Mouse (Mus musculus) testis, adult 2 months (tissue): ENCODE measurements around the gene Insrr. TPM values are rescaled to one million over a fixed set of nuclear protein-coding genes. Genes with fewer than 3 reads are reported as not detected.
A peak's percentile ranks its signal among the peaks of the same experiment; 100 is the strongest.

Experiments
- H3K27ac ChIP-seq: fragments of 200-500 bp; 2 replicates; pipeline ENCODE4 v1.5.1; 2012; ENCODE audit warnings: low read depth, low read length; ENCODE audit not compliant: control insufficient read depth, insufficient read depth
- H3K27me3 ChIP-seq: fragments of 200-500 bp; 2 replicates; pipeline ENCODE4 v1.6.1; 2012; ENCODE audit warnings: mild to moderate bottlenecking, low read length, moderate library complexity; ENCODE audit not compliant: control insufficient read depth, insufficient read depth
- H3K36me3 ChIP-seq: fragments of 200-500 bp; 2 replicates; pipeline ENCODE4 v1.6.1; 2012; ENCODE audit warnings: mild to moderate bottlenecking, low read length; ENCODE audit not compliant: control insufficient read depth, insufficient read depth
- H3K4me1 ChIP-seq: fragments of 200-500 bp; 2 replicates; pipeline ENCODE4 v1.6.1; 2012; ENCODE audit warnings: low read length; ENCODE audit not compliant: control insufficient read depth, insufficient read depth
- H3K4me3 ChIP-seq: fragments of 200-500 bp; 2 replicates; pipeline ENCODE4 v1.5.1; 2012; ENCODE audit warnings: low read depth, mild to moderate bottlenecking, low read length, moderate library complexity, mixed read lengths; ENCODE audit not compliant: control insufficient read depth
- CTCF ChIP-seq: fragments of 200-500 bp; IDR thresholded peaks from 2 replicates; pipeline ENCODE4 v1.5.1; 2012; ENCODE audit warnings: low read depth, mild to moderate bottlenecking, inconsistent platforms, low read length, moderate library complexity; ENCODE audit not compliant: control insufficient read depth, insufficient read depth, insufficient replicate concordance
- POLR2A ChIP-seq: fragments of 200-500 bp; IDR thresholded peaks from 2 replicates; pipeline ENCODE4 v1.6.1; 2012; ENCODE audit warnings: low read depth, mild to moderate bottlenecking, inconsistent platforms, low read length, moderate library complexity; ENCODE audit not compliant: control insufficient read depth
- polyA plus RNA-seq: library from polyadenylated mRNA; depleted of rRNA; stranded (reverse); fragments of >200 nt; gene quantifications from 2 replicates; pipeline ENCODE4 v1.2.3, GENCODE M21; 2012

Insrr gene
- polyA plus RNA-seq, 1 experiment, result 0.06 TPM

DNA sequence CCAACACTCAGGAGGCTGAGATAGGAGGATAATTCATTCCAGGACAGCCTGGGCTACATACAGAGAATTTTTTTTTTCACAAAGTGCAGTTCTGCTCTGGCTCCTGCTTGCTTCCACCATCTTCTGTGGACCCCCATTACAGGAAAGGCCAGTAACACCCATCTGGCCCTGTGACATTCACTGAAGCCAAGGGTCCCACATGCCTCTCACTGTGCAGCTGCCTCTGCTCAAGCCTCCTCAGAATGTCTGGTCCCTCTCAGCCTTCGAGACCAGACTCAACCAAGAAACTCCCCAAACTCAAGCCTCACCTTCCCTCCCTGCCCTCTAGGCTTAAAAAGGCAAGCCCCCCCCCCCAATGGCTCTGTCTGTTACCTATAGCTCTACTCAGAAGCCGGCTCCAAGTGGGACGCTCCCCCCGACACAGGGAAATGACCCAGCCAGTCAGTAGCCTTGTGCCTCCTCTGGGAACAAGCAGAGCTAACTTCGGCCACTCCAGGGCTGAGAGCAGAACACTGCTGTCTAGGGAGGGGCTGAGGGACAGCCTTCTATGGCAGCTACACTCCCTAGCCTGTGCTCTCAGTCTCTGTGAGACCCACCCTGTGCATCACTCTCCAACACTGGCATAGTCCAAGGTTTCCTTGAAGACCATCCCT is 31.0 kb upstream of the Insrr start:
- H3K4me3 ChIP-seq, result no peak overlapping the region
- no peaks in the 10 kb centered on the region for H3K27me3 ChIP-seq
- peaks cover 4% of the 10 kb centered on the region for H3K4me1 ChIP-seq
- no peak overlapping the region for H3K27ac ChIP-seq
- no peaks in the 10 kb centered on the region for H3K36me3 ChIP-seq
- TF ChIP-seq CTCF (no peak), POLR2A (no peak)

- no peaks in the 10 kb centered on the region for H3K27me3 ChIP-seq
- peaks cover 4% of the 10 kb centered on the region for H3K4me1 ChIP-seq
- no peak for TF ChIP-seq CTCF
- TF ChIP-seq POLR2A, result no peak
- no peaks in the 10 kb centered on the region for H3K36me3 ChIP-seq
- no peak overlapping the region for H3K4me3 ChIP-seq
- H3K27ac ChIP-seq, result no peak overlapping the region
Observed at GRCm38 (mm10) chr3:87766284-87766667, 30.5 kb upstream of the Insrr start.

- H3K27me3 ChIP-seq, result no peaks in the 10 kb centered on the region
- H3K4me3 ChIP-seq, result no peak overlapping the region
- TF ChIP-seq POLR2A, result no peak
- TF ChIP-seq CTCF, result no peak
- H3K27ac ChIP-seq, result peak overlapping the region; percentile 22; the same call in 1 of the 2 replicates
- H3K4me1 ChIP-seq, result peaks cover 4% of the 10 kb centered on the region
- no peaks in the 10 kb centered on the region for H3K36me3 ChIP-seq
Observed at GRCm38 (mm10) chr3:87767764-87768163, 29.0 kb upstream of the Insrr start.

DNA sequence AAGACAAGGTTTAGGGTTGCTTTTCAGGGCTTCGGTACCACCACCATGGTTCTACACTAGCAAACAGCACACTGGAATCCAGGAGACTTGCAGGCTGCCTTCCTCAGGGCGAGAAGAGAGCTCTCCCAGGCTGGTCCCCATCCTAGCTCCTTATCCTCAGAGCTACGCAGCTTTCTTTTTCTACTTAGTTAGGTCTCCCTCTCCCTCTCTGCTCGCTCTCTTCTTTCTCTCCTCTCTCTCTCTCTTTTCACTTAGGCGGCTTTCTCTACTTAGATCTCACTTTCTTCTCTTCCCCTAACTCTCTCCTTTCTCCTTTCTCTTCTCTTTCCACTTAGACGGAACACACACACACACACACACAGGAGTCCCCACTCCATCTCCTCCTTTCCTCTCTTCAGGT is 28.3 kb upstream of the Insrr start:
- Histone ChIP-seq H3K36me3 (no peaks in the 10 kb centered on the region), H3K27ac (peak overlapping the region; percentile 12), H3K4me1 (peaks cover 4% of the 10 kb centered on the region)

DNA sequence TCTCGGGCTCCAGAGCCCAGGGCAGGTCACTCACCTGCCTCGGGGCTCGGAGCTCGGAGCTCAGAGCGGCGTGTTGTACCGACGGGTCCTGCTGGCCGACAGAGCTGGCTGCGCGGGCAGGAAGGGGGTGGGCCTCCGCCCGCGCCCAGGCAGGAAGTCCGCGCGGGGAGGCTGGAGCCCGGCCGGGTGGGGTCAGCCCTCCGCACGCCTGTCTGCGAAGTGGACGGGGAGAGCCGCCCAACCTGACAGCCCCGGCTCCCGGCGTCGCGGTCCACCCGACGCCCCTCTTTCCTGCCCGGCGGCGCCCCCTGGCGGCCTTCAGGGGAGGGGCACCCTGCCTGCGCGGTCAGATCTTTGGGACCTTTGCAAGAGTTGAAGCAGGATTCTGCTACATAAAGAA is 27.9 kb upstream of the Insrr start:
- Histone ChIP-seq H3K36me3 (no peaks in the 10 kb centered on the region), H3K27ac (peak overlapping the region; percentile 12), H3K4me3 (peak overlapping the region; percentile 83), H3K27me3 (no peaks in the 10 kb centered on the region), H3K4me1 (peaks cover 4% of the 10 kb centered on the region)
- no peak; the same call in 1 of the 2 replicates for TF ChIP-seq POLR2A
- peak; percentile 94 for TF ChIP-seq CTCF

More for the DNA sequence above, 28.3 kb upstream of the Insrr start:
- no peaks in the 10 kb centered on the region for H3K27me3 ChIP-seq
- H3K4me3 ChIP-seq, result peak overlapping the region; percentile 83
- no peak for TF ChIP-seq CTCF
- TF ChIP-seq POLR2A, result no peak

GRCm38 (mm10) chr3:87769506-87769905 is 27.2 kb upstream of the Insrr start:
- no peak overlapping the region for H3K27ac ChIP-seq
- no peaks in the 10 kb centered on the region for H3K27me3 ChIP-seq
- TF ChIP-seq POLR2A (no peak), CTCF (no peak)
- peaks cover 4% of the 10 kb centered on the region for H3K4me1 ChIP-seq
- no peaks in the 10 kb centered on the region for H3K36me3 ChIP-seq
- no peak overlapping the region for H3K4me3 ChIP-seq

- TF ChIP-seq CTCF (peak; percentile 31; the same call in 1 of the 2 replicates), POLR2A (no peak)
- Histone ChIP-seq H3K27me3 (no peaks in the 10 kb centered on the region), H3K36me3 (no peaks in the 10 kb centered on the region), H3K4me3 (no peak overlapping the region), H3K27ac (no peak overlapping the region), H3K4me1 (peaks cover 4% of the 10 kb centered on the region)
Observed at GRCm38 (mm10) chr3:87770280-87770679, 26.5 kb upstream of the Insrr start.

- H3K27me3 ChIP-seq, result no peaks in the 10 kb centered on the region
- no peaks in the 10 kb centered on the region for H3K36me3 ChIP-seq
- peaks cover 4% of the 10 kb centered on the region for H3K4me1 ChIP-seq
- H3K4me3 ChIP-seq, result no peak overlapping the region
- no peak overlapping the region for H3K27ac ChIP-seq
- TF ChIP-seq POLR2A (no peak), CTCF (no peak)
Observed at GRCm38 (mm10) chr3:87771088-87771487, 25.7 kb upstream of the Insrr start.

DNA sequence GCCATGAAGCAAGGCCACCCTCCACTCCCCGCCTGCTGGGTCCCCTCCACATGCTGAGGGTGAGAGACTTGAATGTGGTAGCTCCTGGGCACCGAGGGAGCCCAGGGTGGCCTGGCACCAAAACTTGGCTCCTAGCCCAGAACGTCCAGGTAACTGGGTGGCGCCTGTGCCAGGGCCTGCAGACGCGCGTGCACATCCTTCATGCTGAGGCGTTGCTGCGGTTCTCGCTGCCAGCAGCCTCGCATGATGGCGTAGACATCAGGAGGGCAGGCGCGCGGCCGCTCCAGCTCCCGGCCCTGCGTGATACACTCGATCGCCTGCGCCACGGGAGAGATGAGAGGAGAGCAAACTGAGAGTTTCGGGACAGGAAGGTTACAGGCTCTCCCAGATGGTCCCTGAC is 18.5 kb upstream of the Insrr start:
- no peak overlapping the region for H3K4me3 ChIP-seq
- no peak for TF ChIP-seq CTCF
- TF ChIP-seq POLR2A, result no peak

More for the DNA sequence above, 18.5 kb upstream of the Insrr start:
- Histone ChIP-seq H3K27me3 (no peaks in the 10 kb centered on the region), H3K4me1 (peaks cover 5% of the 10 kb centered on the region), H3K36me3 (no peaks in the 10 kb centered on the region), H3K27ac (no peak overlapping the region)
